Mouse (Mus musculus): Measurements from ENCODE around the gene Tle2. TPM values are rescaled to one million over a fixed set of nuclear protein-coding genes. Genes with fewer than 3 reads are reported as not detected.

Tle2 gene
- polyA plus RNA-seq, 1 experiment from 2014 or later, result 41.7 TPM

DNA sequence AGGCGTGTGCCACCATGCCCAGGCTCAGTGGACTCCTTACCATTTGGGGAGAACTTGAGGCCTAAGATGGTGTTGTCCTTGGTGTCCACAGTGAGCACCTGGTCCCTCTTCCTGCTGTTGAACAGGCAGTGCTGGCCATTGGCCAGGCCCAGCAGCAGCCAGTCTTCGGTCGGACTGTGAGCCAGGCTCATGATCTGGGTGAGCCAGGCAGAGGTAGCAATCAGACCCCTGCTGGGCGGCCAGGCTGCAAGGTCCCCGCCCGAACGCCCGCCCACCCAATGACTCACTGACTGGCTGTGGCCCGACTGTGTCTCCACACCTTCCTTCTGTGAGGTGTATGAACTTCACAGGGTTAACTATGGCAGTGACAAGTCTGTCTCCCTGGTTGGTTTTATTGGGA, 17.5 kb downstream of the Tle2 start:
- H3K36me3 ChIP-seq, result peaks cover 36% of the 10 kb centered on the region
- H3K4me2 ChIP-seq, result no peak overlapping the region
- no peak overlapping the region for H3K27ac ChIP-seq
- no peak overlapping the region for H3K9ac ChIP-seq
- peaks cover 23% of the 10 kb centered on the region for H3K4me1 ChIP-seq
- 51% methylated on average over 9 of the region's 9 CpGs for WGBS
- no peak for ATAC-seq (ENCODE audit: insufficient number of reproducible peaks, low FRiP score, low TSS enrichment, low read depth)
- peaks cover 10% of the 10 kb centered on the region; the same call in 1 of the 2 replicates for H3K27me3 ChIP-seq
- H3K9me3 ChIP-seq, result no peaks in the 10 kb centered on the region
- no peak overlapping the region for H3K4me3 ChIP-seq

DNA sequence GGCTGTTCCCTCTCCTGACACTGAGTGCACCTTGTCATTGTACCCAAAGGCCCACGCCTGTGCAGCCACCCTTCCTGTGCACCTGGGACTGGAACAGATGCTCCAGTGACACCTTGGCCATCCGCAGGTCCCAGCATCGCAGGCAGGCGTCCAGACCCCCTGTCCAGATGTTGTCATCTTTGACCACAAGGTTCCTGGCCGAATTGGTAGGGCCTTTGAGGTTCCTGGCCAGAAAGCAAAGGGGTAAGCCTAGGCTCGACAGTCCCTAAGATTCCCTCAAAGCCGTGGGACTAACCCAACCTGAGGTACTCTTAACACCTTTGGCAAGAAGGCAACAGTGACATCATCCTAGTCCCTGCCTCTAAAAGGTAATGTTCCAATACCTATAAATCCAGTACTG, 18.3 kb downstream of the Tle2 start:
- no peak for ATAC-seq (ENCODE audit: insufficient number of reproducible peaks, low FRiP score, low TSS enrichment, low read depth)
- 75% methylated on average over 7 of the region's 7 CpGs for WGBS
- peaks cover 31% of the 10 kb centered on the region for H3K4me1 ChIP-seq

DNA sequence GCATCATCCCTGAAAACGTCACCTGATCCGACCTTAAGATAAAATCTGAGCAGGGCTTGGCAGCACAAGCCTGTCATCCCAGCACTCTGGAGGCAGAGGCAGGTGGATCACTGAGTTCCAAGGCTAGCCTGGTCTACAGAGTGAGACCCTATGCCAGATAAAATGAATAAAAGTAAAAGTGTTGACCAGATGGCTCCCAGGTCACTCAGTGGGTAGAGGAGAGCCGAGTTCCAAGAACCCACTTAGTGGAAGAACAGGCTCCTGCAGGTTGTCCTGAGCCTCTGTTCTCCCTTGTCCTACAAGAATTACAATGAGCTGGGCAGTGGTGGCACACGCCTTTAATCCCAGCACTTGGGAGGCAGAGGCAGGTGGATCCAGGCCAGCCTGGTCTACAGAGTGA, 18.9 kb downstream of the Tle2 start:
- no peak overlapping the region for H3K9ac ChIP-seq
- peaks cover 24% of the 10 kb centered on the region for H3K36me3 ChIP-seq
- no peak overlapping the region for H3K4me2 ChIP-seq
- H3K27me3 ChIP-seq, result peaks cover 7% of the 10 kb centered on the region; the same call in 1 of the 2 replicates
- peaks cover 37% of the 10 kb centered on the region for H3K4me1 ChIP-seq
- no peak overlapping the region for H3K27ac ChIP-seq
- 51% methylated on average over 4 of the region's 4 CpGs for WGBS
- no peak overlapping the region for H3K4me3 ChIP-seq
- no peaks in the 10 kb centered on the region for H3K9me3 ChIP-seq
- no peak for ATAC-seq (ENCODE audit: insufficient number of reproducible peaks, low FRiP score, low TSS enrichment, low read depth)

More for the DNA sequence above, 18.3 kb downstream of the Tle2 start:
- no peak overlapping the region for H3K27ac ChIP-seq
- no peaks in the 10 kb centered on the region for H3K9me3 ChIP-seq
- H3K36me3 ChIP-seq, result peaks cover 28% of the 10 kb centered on the region
- no peak overlapping the region for H3K4me3 ChIP-seq
- H3K27me3 ChIP-seq, result peaks cover 7% of the 10 kb centered on the region; the same call in 1 of the 2 replicates
- no peak overlapping the region for H3K9ac ChIP-seq
- no peak overlapping the region for H3K4me2 ChIP-seq

DNA sequence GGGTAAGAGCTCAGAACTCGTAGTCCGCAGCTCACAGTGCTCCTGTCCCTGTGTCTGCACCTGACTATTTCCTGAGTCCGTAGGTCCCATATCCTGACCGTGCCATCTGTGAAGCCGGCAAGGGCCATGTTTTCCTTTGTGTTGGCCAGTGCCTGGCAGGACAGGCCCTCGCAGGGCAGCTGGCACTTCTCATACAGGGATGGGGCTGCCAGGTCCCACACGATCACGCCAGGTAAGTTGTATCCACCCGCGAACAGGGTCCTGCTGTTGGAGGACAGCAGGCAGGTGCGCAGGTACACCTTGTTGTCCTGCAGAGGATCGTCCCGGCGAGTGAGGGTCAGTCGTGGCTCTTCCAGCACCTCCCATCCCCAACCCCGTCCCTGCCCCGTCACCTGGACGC, 19.6 kb downstream of the Tle2 start:
- Histone ChIP-seq H3K27me3 (peaks cover 7% of the 10 kb centered on the region; the same call in 1 of the 2 replicates), H3K9ac (no peak overlapping the region), H3K36me3 (peaks cover 16% of the 10 kb centered on the region; the same call in 1 of the 2 replicates), H3K27ac (no peak overlapping the region), H3K9me3 (no peaks in the 10 kb centered on the region), H3K4me2 (no peak overlapping the region), H3K4me1 (peaks cover 38% of the 10 kb centered on the region), H3K4me3 (no peak overlapping the region)
- ATAC-seq (ENCODE audit: insufficient number of reproducible peaks, low FRiP score, low TSS enrichment, low read depth), result no peak
- WGBS, result 77% methylated on average over 18 of the region's 18 CpGs

DNA sequence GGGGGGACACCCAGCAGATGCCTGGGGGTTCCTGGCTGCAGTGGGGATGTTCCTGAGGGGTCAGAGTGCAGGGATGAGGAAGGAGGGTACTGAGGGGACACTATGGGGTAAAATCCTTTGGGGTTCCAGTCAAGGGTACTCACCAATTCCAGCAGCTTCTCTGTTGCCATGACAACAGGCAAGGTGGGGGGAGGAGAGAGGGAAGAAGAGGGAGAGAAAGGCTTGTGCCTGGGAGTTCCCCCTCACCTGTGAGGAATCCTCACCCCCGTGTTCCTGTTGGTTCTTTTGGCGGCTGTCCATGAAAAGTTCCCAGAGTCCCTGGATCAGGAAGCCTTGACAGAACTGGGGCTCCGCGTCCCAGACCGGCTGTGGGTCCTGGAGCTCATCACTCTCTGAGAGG, 21.2 kb downstream of the Tle2 start:
- Histone ChIP-seq H3K27me3 (peaks cover 7% of the 10 kb centered on the region; the same call in 1 of the 2 replicates), H3K4me2 (no peak overlapping the region), H3K36me3 (no peaks in the 10 kb centered on the region), H3K9ac (no peak overlapping the region), H3K4me3 (no peak overlapping the region), H3K27ac (no peak overlapping the region), H3K4me1 (peaks cover 44% of the 10 kb centered on the region), H3K9me3 (no peaks in the 10 kb centered on the region)
- no peak for ATAC-seq (ENCODE audit: insufficient number of reproducible peaks, low FRiP score, low TSS enrichment, low read depth)
- WGBS, result 20% methylated on average over 5 of the region's 5 CpGs

DNA sequence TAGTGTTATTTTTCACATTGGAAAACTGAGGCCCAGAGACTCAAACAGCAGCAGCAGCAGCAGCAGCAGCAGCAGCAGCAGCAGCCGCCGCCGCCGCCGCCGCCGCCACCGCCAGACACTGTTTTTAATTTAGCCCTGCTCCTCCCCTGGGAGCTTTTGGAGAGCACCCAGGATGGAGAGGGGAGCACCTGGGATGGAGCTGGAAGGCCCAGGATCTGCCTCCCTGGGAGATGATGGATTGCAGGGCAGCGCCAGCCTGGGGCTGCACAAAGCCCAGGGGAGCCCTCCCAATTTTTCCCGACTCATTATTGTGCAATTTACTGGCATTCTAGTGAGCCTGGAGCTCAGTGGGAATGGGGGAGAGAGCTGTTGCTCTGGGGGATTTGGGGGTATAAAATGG, 22.2 kb downstream of the Tle2 start:
- Histone ChIP-seq H3K4me2 (peak overlapping the region; percentile 44), H3K27ac (peak overlapping the region; percentile 79), H3K27me3 (peaks cover 7% of the 10 kb centered on the region; the same call in 1 of the 2 replicates), H3K4me3 (peak overlapping the region; percentile 25), H3K36me3 (no peaks in the 10 kb centered on the region), H3K4me1 (peaks cover 52% of the 10 kb centered on the region), H3K9ac (peak overlapping the region; percentile 26; the same call in 1 of the 2 replicates), H3K9me3 (no peaks in the 10 kb centered on the region)
- ATAC-seq (ENCODE audit: insufficient number of reproducible peaks, low FRiP score, low TSS enrichment, low read depth), result no peak
- WGBS, result 5% methylated on average over 10 of the region's 10 CpGs

DNA sequence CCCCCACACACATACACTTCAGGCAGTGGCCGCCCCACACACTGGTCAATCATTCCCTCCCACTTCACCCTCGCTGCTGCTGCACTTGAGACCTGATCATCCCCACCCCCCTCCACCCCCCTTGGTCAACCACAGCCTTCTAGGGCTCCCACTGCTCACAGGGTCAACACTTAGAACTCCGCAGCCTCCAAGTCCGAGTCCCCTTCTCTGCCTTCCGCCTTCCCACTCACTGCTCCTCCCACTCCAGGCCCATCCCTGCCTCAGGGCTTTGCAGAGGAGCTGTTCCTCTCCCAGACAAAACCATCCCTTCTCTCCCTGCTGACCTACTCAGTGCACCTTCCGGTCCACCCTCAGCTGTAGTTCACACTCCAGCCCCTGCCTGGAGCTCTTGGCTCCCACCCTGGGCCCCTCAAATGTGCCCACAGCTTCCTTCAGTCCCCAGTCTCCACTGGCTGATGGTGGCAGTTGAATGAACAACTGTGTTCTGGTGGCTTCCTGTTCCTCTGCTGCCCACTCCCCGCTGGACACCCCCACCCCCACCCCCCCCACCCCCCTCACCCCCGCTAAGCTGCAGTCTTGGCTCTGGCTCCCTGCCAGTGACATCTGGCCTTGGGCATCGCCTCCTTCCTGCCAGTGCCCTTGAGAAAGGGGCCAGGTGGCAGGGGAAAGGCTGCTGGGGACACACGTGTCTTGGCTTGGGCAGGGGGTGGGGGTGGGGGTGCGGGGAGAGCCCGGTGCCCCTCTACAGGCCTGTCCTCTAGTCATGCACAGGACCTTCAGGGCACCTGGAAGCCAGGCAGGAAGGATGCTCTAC, 23.0 kb downstream of the Tle2 start:
- Histone ChIP-seq H3K27ac (peak overlapping the region; percentile 79), H3K27me3 (peaks cover 7% of the 10 kb centered on the region; the same call in 1 of the 2 replicates), H3K36me3 (no peaks in the 10 kb centered on the region), H3K4me2 (peak overlapping the region; percentile 44), H3K9me3 (no peaks in the 10 kb centered on the region), H3K4me1 (peaks cover 54% of the 10 kb centered on the region), H3K9ac (no peak overlapping the region), H3K4me3 (peak overlapping the region; percentile 25)
- peak; percentile 21; the same call in 1 of the 2 replicates for ATAC-seq (ENCODE audit: insufficient number of reproducible peaks, low FRiP score, low TSS enrichment, low read depth)
- 2% methylated on average over 11 of the region's 12 CpGs for WGBS

DNA sequence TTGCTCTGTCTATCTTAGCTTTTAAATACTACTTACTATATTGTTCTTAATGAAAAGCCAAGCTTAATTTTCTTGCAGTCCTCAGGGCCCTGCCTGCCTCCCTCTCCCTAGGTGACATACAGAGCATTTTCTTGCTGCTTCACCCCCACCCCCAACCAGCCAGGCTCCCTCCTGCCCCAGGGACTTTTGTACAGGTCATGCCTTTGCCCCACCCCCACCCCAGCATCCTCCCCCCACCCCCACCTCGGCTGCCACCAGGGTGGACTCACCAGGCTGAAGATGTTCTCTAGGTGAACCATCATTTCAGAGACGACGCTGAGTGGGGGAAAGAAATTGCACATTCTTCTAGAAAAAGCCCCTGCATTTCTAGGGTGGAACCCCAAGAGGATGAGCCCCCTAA, 24.0 kb downstream of the Tle2 start:
- H3K4me2 ChIP-seq, result no peak overlapping the region
- 42% methylated on average over 3 of the region's 3 CpGs for WGBS
- H3K9me3 ChIP-seq, result no peaks in the 10 kb centered on the region
- no peak overlapping the region for H3K27ac ChIP-seq
- H3K27me3 ChIP-seq, result peaks cover 7% of the 10 kb centered on the region; the same call in 1 of the 2 replicates
- H3K9ac ChIP-seq, result no peak overlapping the region
- peaks cover 62% of the 10 kb centered on the region for H3K4me1 ChIP-seq
- H3K36me3 ChIP-seq, result no peaks in the 10 kb centered on the region
- H3K4me3 ChIP-seq, result no peak overlapping the region
- no peak for ATAC-seq (ENCODE audit: insufficient number of reproducible peaks, low FRiP score, low TSS enrichment, low read depth)

DNA sequence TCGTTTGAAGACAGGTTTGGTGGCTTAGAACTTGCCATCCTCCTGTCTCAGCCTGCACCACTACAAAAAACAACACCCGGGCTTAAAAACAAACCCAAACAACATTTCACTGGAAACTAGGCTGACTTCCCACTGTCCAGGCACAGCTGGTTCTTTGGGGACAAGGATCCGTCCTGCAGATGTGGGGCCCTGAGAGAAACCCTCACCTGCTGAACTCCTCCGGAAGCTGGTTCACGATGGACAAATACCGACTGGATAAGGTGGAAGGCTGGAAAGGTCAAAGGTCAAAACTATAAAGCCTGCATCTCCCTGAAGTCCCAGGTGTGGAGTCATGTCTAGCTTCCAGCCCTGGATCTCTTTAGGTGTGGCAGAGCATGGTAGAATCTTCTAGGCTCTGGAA, 24.5 kb downstream of the Tle2 start:
- H3K9me3 ChIP-seq, result no peaks in the 10 kb centered on the region
- H3K4me1 ChIP-seq, result peaks cover 62% of the 10 kb centered on the region
- ATAC-seq (ENCODE audit: insufficient number of reproducible peaks, low FRiP score, low TSS enrichment, low read depth), result no peak
- H3K36me3 ChIP-seq, result no peaks in the 10 kb centered on the region
- no peak overlapping the region for H3K4me2 ChIP-seq
- H3K4me3 ChIP-seq, result no peak overlapping the region
- H3K27me3 ChIP-seq, result peaks cover 5% of the 10 kb centered on the region; the same call in 1 of the 2 replicates
- 37% methylated on average over 6 of the region's 6 CpGs for WGBS
- H3K9ac ChIP-seq, result no peak overlapping the region
- no peak overlapping the region for H3K27ac ChIP-seq

DNA sequence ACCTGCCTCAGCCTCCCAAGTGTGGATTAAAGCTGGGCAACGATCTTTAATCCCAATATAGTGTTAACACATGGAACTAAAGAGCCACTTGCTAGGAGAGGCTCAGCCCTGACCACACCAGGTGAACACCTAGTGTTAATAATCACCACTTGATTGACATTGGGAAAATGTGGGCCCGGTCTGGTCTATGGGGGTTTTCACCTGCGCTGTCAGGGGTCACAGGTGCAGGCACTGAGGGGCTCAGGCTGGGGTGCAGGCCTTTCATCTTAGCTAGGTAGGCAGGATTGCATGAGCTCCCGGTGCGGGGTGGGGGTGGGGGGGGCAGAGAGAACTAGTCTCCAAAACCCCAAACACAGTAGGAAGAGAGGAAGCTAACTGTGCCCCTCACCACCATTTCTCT, 25.3 kb downstream of the Tle2 start:
- Histone ChIP-seq H3K27ac (no peak overlapping the region), H3K9ac (no peak overlapping the region)
- WGBS, result 61% methylated on average over 5 of the region's 5 CpGs

DNA sequence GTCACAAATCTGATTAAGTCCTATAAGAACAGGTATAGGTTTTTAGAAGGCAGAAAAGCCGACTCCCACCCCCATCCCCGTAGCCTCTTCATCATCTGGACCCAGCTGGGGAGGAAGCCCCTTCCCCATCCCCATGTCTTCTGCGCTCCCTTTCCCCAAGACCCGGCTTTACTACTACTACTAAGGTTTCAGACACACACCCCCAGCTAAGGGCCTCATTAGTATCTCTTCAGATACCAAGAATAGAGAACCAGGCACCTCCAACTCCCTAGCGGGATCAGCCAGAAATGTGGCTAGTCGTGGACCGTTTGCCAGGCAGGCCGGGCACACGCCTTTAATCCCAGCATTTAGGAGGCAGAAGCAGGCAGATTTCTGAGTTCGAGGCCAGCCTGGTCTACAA, 25.7 kb downstream of the Tle2 start:
- H3K27ac ChIP-seq, result peak overlapping the region; percentile 75; the same call in 1 of the 2 replicates
- no peak for ATAC-seq (ENCODE audit: insufficient number of reproducible peaks, low FRiP score, low TSS enrichment, low read depth)
- 52% methylated on average over 10 of the region's 10 CpGs for WGBS
- no peak overlapping the region for H3K4me2 ChIP-seq
- no peaks in the 10 kb centered on the region for H3K9me3 ChIP-seq
- H3K9ac ChIP-seq, result no peak overlapping the region
- 0 out of 2 replicates have a peak, but pooled peaks cover 2% of the 10 kb centered on the region for H3K27me3 ChIP-seq
- H3K4me1 ChIP-seq, result peaks cover 67% of the 10 kb centered on the region
- no peaks in the 10 kb centered on the region for H3K36me3 ChIP-seq
- no peak overlapping the region for H3K4me3 ChIP-seq

More for the DNA sequence above, 25.3 kb downstream of the Tle2 start:
- H3K4me2 ChIP-seq, result no peak overlapping the region
- no peak for ATAC-seq (ENCODE audit: insufficient number of reproducible peaks, low FRiP score, low TSS enrichment, low read depth)
- no peak overlapping the region for H3K4me3 ChIP-seq
- H3K36me3 ChIP-seq, result no peaks in the 10 kb centered on the region
- no peaks in the 10 kb centered on the region for H3K9me3 ChIP-seq
- H3K4me1 ChIP-seq, result peaks cover 65% of the 10 kb centered on the region
- H3K27me3 ChIP-seq, result 0 out of 2 replicates have a peak, but pooled peaks cover 2% of the 10 kb centered on the region

DNA sequence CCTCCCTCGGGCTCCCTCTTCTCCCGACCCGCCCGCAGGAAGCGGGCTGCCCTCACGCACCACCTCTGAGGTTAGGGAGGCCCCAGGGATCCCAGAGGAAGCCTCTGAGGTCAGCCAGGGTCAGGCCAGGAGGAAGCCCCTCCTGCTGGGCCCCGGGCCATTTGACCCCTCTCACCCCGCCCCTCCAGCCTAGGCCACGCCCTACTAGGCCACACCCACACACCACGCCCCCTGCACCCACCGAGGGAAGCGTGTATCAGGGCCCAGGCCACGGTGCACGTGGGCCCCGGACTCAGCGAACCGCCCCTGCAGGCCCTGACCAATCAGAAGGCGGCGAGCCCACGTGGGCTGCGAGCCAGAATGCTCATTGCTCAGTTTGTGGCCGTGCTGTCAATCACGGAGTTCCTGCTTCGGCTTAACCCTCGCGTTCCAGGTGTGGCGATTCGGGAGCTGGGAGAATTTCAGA, 26.4 kb downstream of the Tle2 start, which contains the start of gene Tle6:
Gene Tle6 (minus strand): TSS at position 336 of the 466 bp plus-strand sequence.
- H3K4me1 ChIP-seq, result peaks cover 67% of the 10 kb centered on the region
- no peak within 1 kb of the TSS for H3K9ac ChIP-seq
- no peaks in the 10 kb centered on the region for H3K27me3 ChIP-seq
- under 1% methylated on average over 28 of the region's 28 CpGs for WGBS
- peak within 1 kb of the TSS; percentile 55 for H3K4me2 ChIP-seq
- H3K9me3 ChIP-seq, result no peaks in the 10 kb centered on the region
- no peaks in the 10 kb centered on the region for H3K36me3 ChIP-seq
- H3K4me3 ChIP-seq, result peak within 1 kb of the TSS; percentile 32
- H3K27ac ChIP-seq, result peak within 1 kb of the TSS; percentile 75
- ATAC-seq (ENCODE audit: insufficient number of reproducible peaks, low FRiP score, low TSS enrichment, low read depth), result peak; percentile 86
